Mouse (Mus musculus): ENCODE measurements around the gene Mrtfa. TPM values are rescaled to one million over a fixed set of nuclear protein-coding genes. Genes with fewer than 3 reads are reported as not detected.

The Mrtfa gene
- polyA plus RNA-seq, 1 experiment from 2014 or later, result 29.3 TPM

DNA sequence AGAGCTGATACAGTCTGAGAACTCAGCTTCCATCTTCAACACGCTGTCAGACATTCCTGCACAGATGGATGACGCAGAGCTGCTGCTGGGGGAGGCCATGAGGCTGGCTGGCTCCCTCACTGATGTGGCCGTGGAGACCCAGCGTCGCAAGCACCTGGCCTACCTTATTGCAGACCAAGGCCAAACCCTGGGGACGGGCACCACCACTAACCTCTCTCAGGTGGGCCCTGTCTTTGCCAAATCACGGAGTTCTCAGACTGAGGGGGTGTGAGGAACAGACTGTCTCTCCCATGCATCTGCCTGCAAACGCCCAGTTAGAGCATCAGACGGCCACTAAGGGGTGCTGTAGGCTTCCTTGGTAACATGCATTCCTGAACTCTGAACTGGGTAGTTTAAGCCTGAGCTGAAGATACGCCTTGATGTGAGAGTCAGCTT, 181.9 kb downstream of the Mrtfa start:
- ATAC-seq, result no peak
- Histone ChIP-seq H3K9ac (ENCODE audit: low read depth, low read length) (no peak overlapping the region), H3K4me2 (ENCODE audit: low read length) (no peak overlapping the region), H3K9me3 (replicated peaks; ENCODE audit: control insufficient read depth, low read length, poor library complexity, severe bottlenecking) (no peaks in the 10 kb centered on the region), H3K4me3 (ENCODE audit: low read depth, low read length) (no peak overlapping the region), H3K4me1 (ENCODE audit: control insufficient read depth, insufficient read depth, low read length) (no peaks in the 10 kb centered on the region), H3K36me3 (ENCODE audit: control insufficient read depth, insufficient read depth, low read length) (peaks cover 37% of the 10 kb centered on the region), H3K27me3 (ENCODE audit: control insufficient read depth, insufficient read depth, low read depth, low read length) (no peaks in the 10 kb centered on the region), H3K27ac (ENCODE audit: low read length) (no peak overlapping the region)
- WGBS, result 65% methylated on average over 10 of the region's 10 CpGs

DNA sequence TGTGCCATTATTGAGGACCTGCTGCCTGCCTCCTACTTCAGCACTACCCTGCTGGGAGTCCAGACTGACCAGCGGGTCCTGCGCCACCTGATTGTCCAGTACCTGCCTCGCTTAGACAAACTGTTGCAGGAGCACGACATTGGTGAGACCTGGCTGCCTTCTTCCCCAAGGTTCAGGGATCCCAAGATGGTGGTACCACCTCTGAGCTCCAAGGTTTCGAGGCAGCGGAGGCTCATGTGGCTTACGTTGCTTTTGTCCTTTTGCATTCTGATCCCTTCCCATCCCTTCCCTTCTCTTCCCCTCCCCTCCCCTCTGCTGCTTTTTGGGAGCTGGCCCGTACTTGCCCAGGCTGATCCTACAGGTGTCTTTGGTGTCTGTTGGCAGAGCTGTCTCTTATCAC, 182.7 kb downstream of the Mrtfa start:
- ATAC-seq, result no peak
- Histone ChIP-seq H3K4me1 (ENCODE audit: control insufficient read depth, insufficient read depth, low read length) (no peaks in the 10 kb centered on the region), H3K36me3 (ENCODE audit: control insufficient read depth, insufficient read depth, low read length) (peaks cover 36% of the 10 kb centered on the region), H3K9ac (ENCODE audit: low read depth, low read length) (no peak overlapping the region), H3K27me3 (ENCODE audit: control insufficient read depth, insufficient read depth, low read depth, low read length) (no peaks in the 10 kb centered on the region), H3K4me2 (ENCODE audit: low read length) (no peak overlapping the region), H3K9me3 (replicated peaks; ENCODE audit: control insufficient read depth, low read length, poor library complexity, severe bottlenecking) (no peaks in the 10 kb centered on the region), H3K4me3 (ENCODE audit: low read depth, low read length) (no peak overlapping the region), H3K27ac (ENCODE audit: low read length) (no peak overlapping the region)
- 90% methylated on average over 8 of the region's 8 CpGs for WGBS

DNA sequence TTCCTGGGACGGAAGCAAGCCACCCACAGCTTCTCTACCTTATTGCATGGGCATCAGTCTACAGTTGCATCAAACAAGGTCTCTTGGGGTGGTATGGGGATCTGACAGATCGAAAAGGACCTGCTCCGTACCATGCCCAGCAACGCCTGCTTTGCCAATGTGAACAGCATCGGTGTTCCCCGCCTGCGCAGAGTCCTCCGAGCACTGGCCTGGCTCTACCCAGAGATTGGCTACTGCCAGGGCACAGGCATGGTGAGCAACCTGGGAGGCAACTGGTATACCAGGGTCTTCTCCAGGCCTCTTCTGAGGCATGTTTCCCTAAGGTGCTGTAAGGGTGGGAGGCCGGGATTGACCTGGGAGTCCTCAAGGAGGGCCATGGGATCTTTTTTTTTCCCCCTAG, 183.2 kb downstream of the Mrtfa start:
- no peak overlapping the region for H3K4me3 ChIP-seq (ENCODE audit: low read depth, low read length)
- H3K9ac ChIP-seq (ENCODE audit: low read depth, low read length), result no peak overlapping the region
- H3K4me1 ChIP-seq (ENCODE audit: control insufficient read depth, insufficient read depth, low read length), result no peaks in the 10 kb centered on the region
- H3K9me3 ChIP-seq (replicated peaks; ENCODE audit: control insufficient read depth, low read length, poor library complexity, severe bottlenecking), result no peaks in the 10 kb centered on the region
- no peaks in the 10 kb centered on the region for H3K27me3 ChIP-seq (ENCODE audit: control insufficient read depth, insufficient read depth, low read depth, low read length)
- H3K36me3 ChIP-seq (ENCODE audit: control insufficient read depth, insufficient read depth, low read length), result peaks cover 34% of the 10 kb centered on the region
- no peak for ATAC-seq
- no peak overlapping the region for H3K27ac ChIP-seq (ENCODE audit: low read length)
- no peak overlapping the region for H3K4me2 ChIP-seq (ENCODE audit: low read length)
- 94% methylated on average over 9 of the region's 9 CpGs for WGBS

DNA sequence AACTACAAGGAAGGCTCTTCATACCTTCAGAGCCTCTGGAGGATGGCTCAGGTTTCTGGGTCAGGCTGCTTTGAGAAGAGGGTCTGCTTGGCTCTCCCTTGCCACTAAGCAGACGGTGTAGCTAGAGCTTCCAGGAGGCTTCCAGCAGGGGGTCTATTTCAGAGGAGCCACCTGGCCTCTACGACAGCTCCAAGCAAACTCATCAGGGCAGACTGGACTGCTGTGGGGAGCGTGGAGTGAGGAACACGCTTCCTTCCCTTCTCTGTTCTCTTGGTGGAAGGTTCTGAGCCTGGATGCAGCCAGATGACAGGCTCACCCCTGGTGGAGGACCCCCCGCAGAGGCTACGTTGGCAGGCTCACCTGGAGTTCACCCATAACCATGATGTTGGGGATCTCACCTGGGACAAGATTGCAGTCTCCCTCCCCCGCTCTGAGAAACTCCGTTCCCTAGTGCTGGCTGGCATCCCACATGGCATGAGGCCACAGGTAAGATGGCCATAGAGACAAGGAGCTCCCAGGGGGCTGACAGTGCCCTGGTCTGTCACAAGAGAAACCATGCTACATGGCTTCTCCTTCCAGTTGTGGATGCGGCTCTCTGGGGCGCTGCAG, 184.3 kb downstream of the Mrtfa start:
- ATAC-seq, result no peak
- peaks cover 34% of the 10 kb centered on the region for H3K36me3 ChIP-seq (ENCODE audit: control insufficient read depth, insufficient read depth, low read length)
- H3K9ac ChIP-seq (ENCODE audit: low read depth, low read length), result no peak overlapping the region

GRCm38 (mm10) chr15:81000419-81001138, 190.0 kb downstream of the Mrtfa start:
- H3K4me2 ChIP-seq (ENCODE audit: low read length), result no peak overlapping the region
- no peaks in the 10 kb centered on the region for H3K4me1 ChIP-seq (ENCODE audit: control insufficient read depth, insufficient read depth, low read length)
- ATAC-seq, result no peak
- H3K27me3 ChIP-seq (ENCODE audit: control insufficient read depth, insufficient read depth, low read depth, low read length), result no peaks in the 10 kb centered on the region
- H3K9ac ChIP-seq (ENCODE audit: low read depth, low read length), result no peak overlapping the region
- no peaks in the 10 kb centered on the region for H3K9me3 ChIP-seq (replicated peaks; ENCODE audit: control insufficient read depth, low read length, poor library complexity, severe bottlenecking)
- WGBS, result 31% methylated on average over 2 of the region's 4 CpGs
- H3K27ac ChIP-seq (ENCODE audit: low read length), result no peak overlapping the region
- no peak overlapping the region for H3K4me3 ChIP-seq (ENCODE audit: low read depth, low read length)
- H3K36me3 ChIP-seq (ENCODE audit: control insufficient read depth, insufficient read depth, low read length), result peaks cover 10% of the 10 kb centered on the region

More for the DNA sequence above, 184.3 kb downstream of the Mrtfa start:
- WGBS, result 86% methylated on average over 10 of the region's 10 CpGs
- no peak overlapping the region for H3K27ac ChIP-seq (ENCODE audit: low read length)
- no peaks in the 10 kb centered on the region for H3K9me3 ChIP-seq (replicated peaks; ENCODE audit: control insufficient read depth, low read length, poor library complexity, severe bottlenecking)
- H3K27me3 ChIP-seq (ENCODE audit: control insufficient read depth, insufficient read depth, low read depth, low read length), result no peaks in the 10 kb centered on the region
- no peak overlapping the region for H3K4me2 ChIP-seq (ENCODE audit: low read length)
- no peaks in the 10 kb centered on the region for H3K4me1 ChIP-seq (ENCODE audit: control insufficient read depth, insufficient read depth, low read length)
- H3K4me3 ChIP-seq (ENCODE audit: low read depth, low read length), result no peak overlapping the region

DNA sequence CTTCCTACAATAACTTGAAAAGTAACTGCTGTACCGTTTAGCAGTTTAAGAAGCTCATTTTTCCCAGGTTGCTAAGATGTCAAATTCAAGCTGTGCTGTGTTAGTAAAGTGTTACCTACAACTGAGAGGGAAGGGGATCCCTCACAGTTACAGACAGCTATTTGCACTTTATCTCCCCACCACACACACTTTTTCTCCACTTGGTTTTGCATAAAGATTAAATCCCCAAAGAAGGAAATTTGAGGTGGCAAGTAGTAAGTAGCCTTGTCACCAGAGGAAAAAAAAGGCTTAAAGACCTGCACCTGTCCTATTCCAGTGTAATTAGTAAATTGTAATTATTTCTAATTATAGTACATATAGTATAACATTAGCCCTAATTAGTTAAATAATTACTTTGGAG, 193.5 kb downstream of the Mrtfa start:
- H3K9me3 ChIP-seq (replicated peaks; ENCODE audit: control insufficient read depth, low read length, poor library complexity, severe bottlenecking), result no peaks in the 10 kb centered on the region
- ATAC-seq, result no peak
- no peak overlapping the region for H3K9ac ChIP-seq (ENCODE audit: low read depth, low read length)
- H3K36me3 ChIP-seq (ENCODE audit: control insufficient read depth, insufficient read depth, low read length), result no peaks in the 10 kb centered on the region
- no peak overlapping the region for H3K4me3 ChIP-seq (ENCODE audit: low read depth, low read length)
- H3K4me1 ChIP-seq (ENCODE audit: control insufficient read depth, insufficient read depth, low read length), result no peaks in the 10 kb centered on the region
- no peak overlapping the region for H3K4me2 ChIP-seq (ENCODE audit: low read length)
- 64% methylated on average over 1 of the region's 1 CpGs for WGBS
- H3K27ac ChIP-seq (ENCODE audit: low read length), result no peak overlapping the region
- no peaks in the 10 kb centered on the region for H3K27me3 ChIP-seq (ENCODE audit: control insufficient read depth, insufficient read depth, low read depth, low read length)

- Histone ChIP-seq H3K9ac (ENCODE audit: low read depth, low read length) (no peak overlapping the region), H3K4me2 (ENCODE audit: low read length) (no peak overlapping the region), H3K4me3 (ENCODE audit: low read depth, low read length) (no peak overlapping the region), H3K4me1 (ENCODE audit: control insufficient read depth, insufficient read depth, low read length) (no peaks in the 10 kb centered on the region), H3K36me3 (ENCODE audit: control insufficient read depth, insufficient read depth, low read length) (no peaks in the 10 kb centered on the region), H3K9me3 (replicated peaks; ENCODE audit: control insufficient read depth, low read length, poor library complexity, severe bottlenecking) (no peaks in the 10 kb centered on the region), H3K27ac (ENCODE audit: low read length) (no peak overlapping the region), H3K27me3 (ENCODE audit: control insufficient read depth, insufficient read depth, low read depth, low read length) (no peaks in the 10 kb centered on the region)
- WGBS, result 73% methylated on average over 6 of the region's 6 CpGs
- no peak for ATAC-seq
These were observed 194.3 kb downstream of the Mrtfa start for GRCm38 (mm10) chr15:80996090-80996835.

- no peak for ATAC-seq
These were observed 195.6 kb downstream of the Mrtfa start for GRCm38 (mm10) chr15:80994959-80995358.

GRCm38 (mm10) chr15:80989712-80990111, 200.8 kb downstream of the Mrtfa start:
- WGBS, result 78% methylated on average over 3 of the region's 3 CpGs
- no peak for ATAC-seq
- Histone ChIP-seq H3K27me3 (ENCODE audit: control insufficient read depth, insufficient read depth, low read depth, low read length) (no peaks in the 10 kb centered on the region), H3K9me3 (replicated peaks; ENCODE audit: control insufficient read depth, low read length, poor library complexity, severe bottlenecking) (no peaks in the 10 kb centered on the region), H3K36me3 (ENCODE audit: control insufficient read depth, insufficient read depth, low read length) (no peaks in the 10 kb centered on the region), H3K4me3 (ENCODE audit: low read depth, low read length) (no peak overlapping the region), H3K4me2 (ENCODE audit: low read length) (no peak overlapping the region), H3K9ac (ENCODE audit: low read depth, low read length) (no peak overlapping the region), H3K27ac (ENCODE audit: low read length) (no peak overlapping the region), H3K4me1 (ENCODE audit: control insufficient read depth, insufficient read depth, low read length) (no peaks in the 10 kb centered on the region)

More at GRCm38 (mm10) chr15:80994959-80995358, 195.6 kb downstream of the Mrtfa start:
- H3K27ac ChIP-seq (ENCODE audit: low read length), result no peak overlapping the region
- no peak overlapping the region for H3K9ac ChIP-seq (ENCODE audit: low read depth, low read length)
- H3K4me2 ChIP-seq (ENCODE audit: low read length), result no peak overlapping the region
- H3K9me3 ChIP-seq (replicated peaks; ENCODE audit: control insufficient read depth, low read length, poor library complexity, severe bottlenecking), result no peaks in the 10 kb centered on the region
- WGBS, result 91% methylated on average over 5 of the region's 5 CpGs
- no peak overlapping the region for H3K4me3 ChIP-seq (ENCODE audit: low read depth, low read length)
- no peaks in the 10 kb centered on the region for H3K4me1 ChIP-seq (ENCODE audit: control insufficient read depth, insufficient read depth, low read length)
- no peaks in the 10 kb centered on the region for H3K27me3 ChIP-seq (ENCODE audit: control insufficient read depth, insufficient read depth, low read depth, low read length)
- H3K36me3 ChIP-seq (ENCODE audit: control insufficient read depth, insufficient read depth, low read length), result no peaks in the 10 kb centered on the region
